Mouse (Mus musculus) liver, adult 2 months (tissue): ENCODE data around the gene R3hdm2. TPM values are rescaled to one million over a fixed set of nuclear protein-coding genes. Genes with fewer than 3 reads are reported as not detected.

ENCODE experiments used
- DNase-seq: peaks from one replicate; pipeline ENCODE4 v3.0.0-alpha.2; 2011; ENCODE audit warnings: low read depth, low spot score; ENCODE audit errors: extremely low read depth
- H3K27ac ChIP-seq: fragments of 200-500 bp; replicated peaks from 2 replicates; pipeline ENCODE4 v1.5.1; 2012; ENCODE audit warnings: low read depth, mild to moderate bottlenecking, control low read depth, inconsistent platforms, low read length; ENCODE audit not compliant: insufficient read depth
- H3K27me3 ChIP-seq: fragments of 200-500 bp; 2 replicates; pipeline ENCODE4 v1.6.1; 2012; ENCODE audit warnings: mild to moderate bottlenecking, moderate library complexity, low read length, inconsistent platforms; ENCODE audit not compliant: control insufficient read depth, insufficient read depth
- H3K36me3 ChIP-seq: fragments of 200-500 bp; 2 replicates; pipeline ENCODE4 v1.6.1; 2012; ENCODE audit warnings: low read length, inconsistent platforms; ENCODE audit not compliant: control insufficient read depth, insufficient read depth
- H3K4me1 ChIP-seq: fragments of 200-500 bp; 2 replicates; pipeline ENCODE4 v1.6.1; 2011; ENCODE audit warnings: low read length; ENCODE audit not compliant: control insufficient read depth, insufficient read depth
- H3K4me3 ChIP-seq: fragments of 200-500 bp; 2 replicates; pipeline ENCODE4 v1.5.1; 2011; ENCODE audit warnings: low read depth, mild to moderate bottlenecking, control low read depth, low read length, moderate library complexity; ENCODE audit not compliant: insufficient read depth
- H3K79me2 ChIP-seq: fragments of 200-500 bp; 2 replicates; pipeline ENCODE4 v1.6.1; 2012; ENCODE audit warnings: inconsistent platforms, mild to moderate bottlenecking, low read length, moderate library complexity; ENCODE audit not compliant: control insufficient read depth, insufficient read depth
- H3K9ac ChIP-seq: fragments of 200-500 bp; 2 replicates; pipeline ENCODE4 v1.6.1; 2012; ENCODE audit warnings: low read depth, mild to moderate bottlenecking, control low read depth, inconsistent platforms, low read length
- CTCF ChIP-seq: fragments of 200-500 bp; IDR thresholded peaks from 2 replicates; pipeline ENCODE4 v1.5.1; 2011; ENCODE audit warnings: low read depth, low read length, control low read depth
- POLR2A ChIP-seq: fragments of 200-500 bp; IDR thresholded peaks from 2 replicates; pipeline ENCODE4 v1.6.1; 2011; ENCODE audit warnings: low read length, control low read depth; ENCODE audit not compliant: insufficient read depth; ENCODE audit errors: extremely low read depth
- WGBS: fragments of 180-500 bp; shearing (Covaris S2); methylation state at CpG from one replicate; pipeline ENCODE4 v1.1.7; 2018; 5-methylcytosine and 5-hydroxymethylcytosine counted together
- polyA plus RNA-seq: library from polyadenylated mRNA; depleted of rRNA; stranded (reverse); fragments of >200 nt; gene quantifications from 2 replicates; pipeline ENCODE4 v1.2.3, GENCODE M21; 2012
- total RNA-seq: library from RNA; depleted of rRNA; stranded (reverse); fragments of >200 nt; gene quantifications from 2 replicates; pipeline ENCODE4 v1.2.3, GENCODE M21; 2014

Gene R3hdm2
- total and polyA plus RNA-seq, 2 experiments = 15.8 to 66.9 TPM

DNA sequence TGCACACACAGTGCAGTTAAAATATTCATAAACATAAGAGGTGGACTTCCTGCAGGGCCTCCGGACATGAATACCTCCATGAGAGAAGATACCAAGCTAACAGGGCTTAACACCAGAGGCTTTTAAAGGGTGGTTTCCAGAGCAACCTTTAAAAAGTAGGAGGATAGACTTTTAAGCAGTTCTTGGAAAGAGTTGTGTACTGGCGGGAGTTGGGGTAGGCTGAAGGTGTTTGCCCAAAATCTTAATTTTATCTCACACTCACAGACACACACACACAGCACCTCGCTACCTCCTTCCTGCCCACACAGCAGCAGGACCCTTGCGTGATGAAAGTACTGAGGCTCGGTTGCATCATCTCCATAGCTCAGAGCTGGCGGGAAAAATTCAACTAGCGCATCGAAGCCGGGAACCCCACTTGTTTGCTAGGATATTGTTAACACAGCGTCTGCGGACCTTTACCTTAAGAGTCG lies 141.5 kb downstream of the R3hdm2 start:
- Histone ChIP-seq H3K79me2 (peaks cover 6% of the 10 kb centered on the region; the same call in 1 of the 2 replicates), H3K27ac (peak overlapping the region; percentile 78), H3K27me3 (no peaks in the 10 kb centered on the region; the same call in 1 of the 2 replicates), H3K36me3 (peaks cover 11% of the 10 kb centered on the region; the same call in 1 of the 2 replicates), H3K9ac (peak overlapping the region; percentile 72), H3K4me3 (peak overlapping the region; percentile 57), H3K4me1 (peaks cover 16% of the 10 kb centered on the region)
- DNase-seq = peak; percentile 57
- TF ChIP-seq CTCF (no peak), POLR2A (no peak)
- WGBS = 3% methylated on average over 12 of the region's 12 CpGs

DNA sequence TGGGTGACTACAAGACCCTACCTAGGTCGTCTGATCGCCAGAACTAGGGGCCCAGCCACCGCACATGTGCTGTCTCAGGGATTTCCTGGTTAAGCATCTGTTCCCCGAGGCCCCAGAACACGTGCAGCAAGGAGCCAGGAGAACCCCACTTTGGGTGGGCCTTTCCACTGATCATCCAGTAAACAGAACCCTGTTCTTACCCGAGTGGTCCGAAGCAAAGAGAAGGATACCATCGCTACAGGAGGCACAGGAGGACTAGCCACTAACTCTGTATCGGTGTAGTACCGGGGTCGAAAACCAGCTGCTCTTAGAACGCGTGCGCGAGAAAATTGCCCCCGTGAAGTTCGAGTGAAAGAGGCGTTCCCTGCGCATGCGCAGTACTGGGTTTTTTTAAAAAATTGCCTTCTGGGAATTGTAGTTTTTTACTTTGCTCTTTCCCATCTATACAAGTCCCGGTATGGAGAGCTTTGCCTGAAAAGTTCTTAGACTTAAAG lies 142.0 kb downstream of the R3hdm2 start, which contains the start of gene Shmt2:
Shmt2 (minus strand) TSS at position 357 of the 494 bp plus-strand sequence.
- Histone ChIP-seq H3K27ac (peak within 1 kb of the TSS; percentile 78), H3K36me3 (peaks cover 11% of the 10 kb centered on the region; the same call in 1 of the 2 replicates), H3K9ac (peak within 1 kb of the TSS; percentile 72), H3K79me2 (peaks cover 6% of the 10 kb centered on the region; the same call in 1 of the 2 replicates), H3K4me3 (peak within 1 kb of the TSS; percentile 57), H3K4me1 (peaks cover 14% of the 10 kb centered on the region), H3K27me3 (peaks cover 3% of the 10 kb centered on the region; the same call in 1 of the 2 replicates)
- under 1% methylated on average over 21 of the region's 21 CpGs for WGBS
- DNase-seq = peak; percentile 79
- TF ChIP-seq POLR2A = peak; percentile 44; the same call in 1 of the 2 replicates
- no peak for TF ChIP-seq CTCF

DNA sequence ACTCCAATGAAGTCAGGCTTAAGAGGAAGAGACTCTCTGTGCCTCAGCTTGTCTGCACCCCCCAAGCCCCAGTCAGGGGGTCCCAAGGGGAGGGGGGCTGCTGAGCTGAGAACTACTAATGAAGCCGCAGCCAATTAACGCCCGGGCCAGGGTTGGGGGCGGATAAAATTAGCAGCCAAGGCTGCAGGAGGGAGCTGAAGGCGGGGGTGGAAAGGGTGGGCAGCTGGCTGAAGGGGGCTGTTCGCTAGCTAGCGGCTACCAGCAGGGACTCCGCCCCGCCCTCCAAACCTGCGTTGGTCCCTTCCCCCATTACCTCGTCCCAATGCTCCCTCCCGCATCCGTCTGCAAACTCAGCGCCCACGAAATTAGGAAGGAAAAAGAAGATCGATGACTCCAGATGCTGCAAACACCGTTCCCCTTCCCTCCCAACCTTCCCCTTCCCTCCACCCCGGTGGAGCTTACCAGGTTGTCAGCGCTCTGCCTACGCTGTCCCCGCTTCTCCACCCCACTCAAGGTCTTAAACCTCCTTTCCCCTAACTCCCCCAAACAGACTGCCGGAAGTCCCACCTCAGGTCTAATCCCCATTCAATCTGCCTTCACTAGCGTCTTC lies 144.6 kb downstream of the R3hdm2 start:
- H3K27me3 ChIP-seq = peaks cover 21% of the 10 kb centered on the region
- no peak overlapping the region for H3K27ac ChIP-seq
- peaks cover 6% of the 10 kb centered on the region; the same call in 1 of the 2 replicates for H3K79me2 ChIP-seq
- 26% methylated on average over 23 of the region's 23 CpGs for WGBS
- TF ChIP-seq CTCF (no peak), POLR2A (no peak)
- no peak overlapping the region for H3K9ac ChIP-seq
- no peak overlapping the region for H3K4me3 ChIP-seq
- no peaks in the 10 kb centered on the region for H3K36me3 ChIP-seq
- no peak for DNase-seq
- H3K4me1 ChIP-seq = peaks cover 7% of the 10 kb centered on the region

DNA sequence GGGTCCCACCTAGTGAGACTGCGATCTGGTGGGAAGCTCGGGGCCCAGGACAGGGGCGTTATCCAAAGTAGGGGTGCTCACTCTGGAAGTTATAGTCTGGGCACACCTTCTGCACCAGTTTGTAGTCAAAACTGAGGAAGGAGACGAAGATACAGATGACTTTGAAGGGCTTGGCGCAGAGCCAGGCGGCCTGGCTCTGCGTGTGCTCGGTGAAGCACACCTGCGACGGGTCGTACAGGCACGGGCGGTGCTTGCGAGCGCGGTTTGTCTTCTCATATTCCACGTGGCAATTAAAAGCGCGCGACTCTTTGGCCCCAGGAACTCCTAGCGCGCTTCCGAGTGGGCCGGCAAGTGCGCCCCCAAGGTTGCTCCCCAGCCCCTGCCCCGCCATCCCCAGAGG lies 145.9 kb downstream of the R3hdm2 start:
- TF ChIP-seq POLR2A = no peak
- TF ChIP-seq CTCF = no peak
- H3K79me2 ChIP-seq = no peaks in the 10 kb centered on the region
- no peaks in the 10 kb centered on the region for H3K4me1 ChIP-seq
- no peak overlapping the region for H3K4me3 ChIP-seq
- H3K27me3 ChIP-seq = peaks cover 26% of the 10 kb centered on the region
- 4% methylated on average over 26 of the region's 26 CpGs for WGBS
- no peaks in the 10 kb centered on the region for H3K36me3 ChIP-seq
- DNase-seq = no peak
- H3K9ac ChIP-seq = no peak overlapping the region
- no peak overlapping the region for H3K27ac ChIP-seq

DNA sequence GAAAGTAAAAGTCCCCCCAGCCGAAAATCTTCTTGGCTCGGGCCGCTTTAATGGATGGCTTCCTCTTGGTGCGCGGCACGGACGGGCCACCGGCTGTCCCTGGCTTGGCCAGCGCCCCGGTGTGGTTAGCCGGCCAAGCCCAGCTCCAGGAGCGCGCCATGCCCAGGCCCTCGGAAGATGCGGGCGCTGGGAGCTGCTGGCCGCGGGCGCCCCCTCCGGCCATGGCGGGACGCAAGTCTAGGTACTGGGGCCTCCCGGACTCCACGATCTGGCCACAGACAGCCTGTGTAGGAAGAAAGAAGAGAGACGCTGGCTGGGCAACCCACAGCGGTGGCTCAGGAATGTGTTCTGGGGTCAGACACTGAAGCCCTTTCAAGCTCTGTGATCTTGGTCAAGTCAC lies 146.6 kb downstream of the R3hdm2 start:
- 1% methylated on average over 26 of the region's 26 CpGs for WGBS
- 0 out of 2 replicates have a peak overlapping the region, but pooled peaks have one; percentile 3 for H3K4me3 ChIP-seq
- H3K79me2 ChIP-seq = no peaks in the 10 kb centered on the region
- no peak overlapping the region for H3K9ac ChIP-seq
- no peak for TF ChIP-seq POLR2A
- peak; percentile 71 for TF ChIP-seq CTCF
- peaks cover 32% of the 10 kb centered on the region for H3K27me3 ChIP-seq
- DNase-seq = peak; percentile 39
- no peak overlapping the region for H3K27ac ChIP-seq
- H3K36me3 ChIP-seq = no peaks in the 10 kb centered on the region
- H3K4me1 ChIP-seq = no peaks in the 10 kb centered on the region

DNA sequence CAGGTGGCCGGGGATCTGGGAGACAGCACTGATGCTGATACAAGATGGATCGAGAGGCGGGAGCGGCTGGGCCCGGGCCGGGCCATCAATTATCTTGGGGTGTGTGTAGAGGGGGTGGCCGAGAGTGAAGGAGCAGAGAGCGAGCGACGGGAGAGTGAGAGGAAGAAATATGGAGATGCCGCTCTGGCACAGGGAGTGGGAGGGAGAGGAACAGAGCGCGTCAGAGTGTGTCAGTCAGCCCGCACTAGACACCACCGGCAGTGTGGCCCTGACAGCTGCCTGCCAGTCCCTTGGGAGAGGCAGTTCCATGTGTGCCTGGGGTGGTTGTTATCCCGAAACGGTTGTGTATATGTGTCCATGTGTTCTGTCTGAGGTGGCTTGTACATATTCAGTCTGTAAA lies 147.4 kb downstream of the R3hdm2 start:
- H3K4me3 ChIP-seq = no peak overlapping the region
- H3K27me3 ChIP-seq = peaks cover 36% of the 10 kb centered on the region
- H3K79me2 ChIP-seq = no peaks in the 10 kb centered on the region
- H3K4me1 ChIP-seq = no peaks in the 10 kb centered on the region
- DNase-seq = no peak
- H3K27ac ChIP-seq = no peak overlapping the region
- no peak overlapping the region for H3K9ac ChIP-seq
- H3K36me3 ChIP-seq = no peaks in the 10 kb centered on the region
- WGBS = 18% methylated on average over 17 of the region's 17 CpGs
- no peak for TF ChIP-seq CTCF
